Mouse (Mus musculus) c-Kit-positive CD71-positive TER-119-positive erythroid progenitor cells, embryonic 14.5 days (primary cell): ENCODE data around the gene Pink1.
"Not testable (repeated sequence)": the region's sequence is repeated elsewhere in the genome, so short reads cannot be mapped to it uniquely, and the experiment has no call there.

Experiments used
- DNase-seq: peaks from one replicate; pipeline ENCODE4 v3.0.0-alpha.2; 2013; ENCODE audit warnings: low spot score

Pink1 gene

DNA sequence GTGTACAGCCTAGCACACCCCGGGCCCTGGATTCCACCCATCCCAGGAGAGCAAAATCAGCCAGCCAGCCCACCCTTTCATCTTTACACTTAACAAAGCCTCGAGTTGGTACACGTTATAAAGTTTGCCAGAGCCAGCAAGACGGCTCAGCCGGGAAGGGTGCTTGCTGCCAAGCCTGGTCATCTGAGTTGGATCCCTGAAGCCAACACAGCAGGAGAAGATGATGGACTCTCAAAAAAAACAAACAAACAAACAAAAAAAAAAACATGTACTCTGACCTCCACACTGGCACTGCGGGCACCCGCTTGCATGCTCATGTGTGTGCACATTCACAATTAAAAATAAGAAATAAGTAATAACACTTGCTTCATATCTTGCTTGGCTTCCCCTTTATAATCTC lies 15.9 kb upstream of the Pink1 start:
- no peak for DNase-seq

DNA sequence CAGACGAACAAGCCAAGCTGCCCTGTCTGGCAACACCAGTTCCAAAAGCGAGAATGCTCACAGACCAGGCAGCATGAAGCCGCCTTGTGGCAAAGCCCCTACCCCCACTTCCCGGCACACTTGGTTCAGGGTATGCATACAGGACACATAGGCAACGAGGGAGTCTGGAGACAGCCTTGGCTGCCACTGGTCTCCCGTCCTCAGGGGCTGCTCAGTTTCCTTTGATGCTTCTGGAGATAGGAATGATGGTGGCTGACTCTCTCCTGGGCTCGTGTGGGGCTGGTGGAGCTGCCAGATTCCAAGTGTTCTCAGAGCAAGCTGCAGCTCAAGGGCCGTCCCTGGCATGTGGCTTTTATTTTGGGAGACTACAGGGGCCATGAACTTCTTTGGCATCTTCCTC lies 15.3 kb upstream of the Pink1 start:
- DNase-seq = no peak

DNA sequence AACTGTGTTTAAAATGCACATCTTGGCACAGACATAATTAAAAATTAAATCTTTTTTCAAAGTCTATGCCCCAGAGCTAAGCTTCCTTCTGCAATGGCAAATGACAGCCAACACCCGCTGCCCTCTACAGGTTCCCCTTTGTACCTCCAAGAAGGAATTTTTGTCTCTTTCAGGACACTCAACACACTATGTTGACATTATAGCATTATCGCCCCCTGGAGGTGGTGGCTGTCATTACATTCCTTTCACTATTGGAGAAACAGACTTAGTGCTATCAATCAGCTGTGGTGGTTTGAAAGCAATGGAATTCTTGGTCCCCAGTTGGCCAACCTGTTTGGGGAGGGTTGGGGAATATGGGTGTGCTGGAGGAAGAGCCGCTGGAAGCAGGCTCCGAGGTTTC lies 13.9 kb upstream of the Pink1 start:
- no peak for DNase-seq

DNA sequence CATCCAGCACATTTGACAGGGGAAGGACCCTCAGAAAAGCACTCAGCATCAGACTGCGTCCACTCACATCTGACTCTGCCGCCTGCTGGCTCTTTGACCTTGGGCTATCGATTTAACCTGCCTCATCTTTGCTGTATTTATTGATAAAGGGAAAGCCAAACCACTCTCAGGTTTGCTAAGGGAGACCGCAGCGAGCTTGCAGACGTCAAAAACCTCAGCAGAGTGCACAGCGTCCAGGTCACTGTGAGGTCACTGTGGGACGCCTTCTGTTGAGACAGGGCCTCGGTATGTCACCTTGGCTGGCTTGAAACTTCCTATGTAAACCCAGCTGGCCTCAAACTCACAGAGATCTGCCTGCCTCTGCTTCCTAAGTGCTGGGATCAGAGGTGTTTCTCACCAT lies 11.2 kb upstream of the Pink1 start:
- no peak for DNase-seq

DNA sequence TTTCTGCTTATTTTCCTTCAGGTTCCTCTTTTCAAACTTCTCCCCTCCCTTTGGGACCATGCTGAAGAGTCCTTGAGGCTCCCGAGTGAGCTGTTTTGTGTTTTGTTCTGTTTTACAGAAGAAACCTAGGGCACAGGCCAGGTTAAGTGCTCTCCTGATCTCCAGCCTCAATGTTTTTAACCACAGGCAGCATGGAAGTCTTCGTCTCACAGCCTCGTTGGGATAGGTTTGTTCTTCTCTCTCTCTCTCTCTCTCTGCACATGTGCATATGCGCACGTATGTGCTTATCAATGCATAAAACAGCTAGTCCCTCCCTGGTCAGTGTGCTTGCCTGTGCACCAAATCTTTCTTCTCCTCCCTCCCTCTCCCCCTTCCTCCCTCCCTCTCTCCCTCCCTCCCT lies 10.8 kb upstream of the Pink1 start:
- no peak for DNase-seq

DNA sequence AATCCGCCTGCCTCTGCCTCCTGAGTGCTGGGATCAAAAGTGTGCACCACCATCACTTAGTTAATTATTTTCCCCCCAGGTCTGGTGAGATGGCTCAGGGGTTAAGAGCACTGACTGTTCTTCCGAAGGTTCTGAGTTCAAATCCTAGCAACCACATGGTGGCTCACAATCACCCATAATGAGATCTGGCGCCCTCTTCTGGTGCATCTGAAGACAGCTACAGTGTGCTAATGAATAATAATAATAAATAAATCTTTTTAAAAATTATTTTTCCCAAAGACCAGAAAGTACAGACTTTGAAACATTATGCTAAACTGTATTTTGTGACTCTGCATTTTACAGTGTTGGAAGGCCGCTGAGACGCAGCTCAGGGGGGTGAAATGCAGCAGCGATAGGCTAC lies 9.5 kb upstream of the Pink1 start:
- DNase-seq = no peak

DNA sequence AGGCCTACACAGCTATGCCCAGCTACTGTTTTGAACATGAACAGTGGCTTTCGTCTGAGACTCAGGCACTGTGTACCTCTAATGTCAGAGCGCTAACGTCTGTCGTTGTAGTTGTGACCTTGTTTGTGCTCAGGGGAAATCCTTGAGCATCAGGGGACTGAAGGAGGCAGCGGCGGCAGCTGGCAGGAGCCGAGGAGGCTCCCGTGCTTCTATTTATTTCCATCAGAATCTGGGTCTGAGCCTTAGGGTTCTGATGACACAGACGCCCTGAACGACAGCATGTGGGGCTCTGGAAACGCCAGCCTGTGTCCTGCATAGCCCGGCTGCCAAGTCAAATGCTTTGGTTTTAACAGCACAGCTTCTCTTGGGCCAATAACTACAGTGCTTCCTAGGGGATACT lies 8.9 kb upstream of the Pink1 start:
- DNase-seq = no peak

DNA sequence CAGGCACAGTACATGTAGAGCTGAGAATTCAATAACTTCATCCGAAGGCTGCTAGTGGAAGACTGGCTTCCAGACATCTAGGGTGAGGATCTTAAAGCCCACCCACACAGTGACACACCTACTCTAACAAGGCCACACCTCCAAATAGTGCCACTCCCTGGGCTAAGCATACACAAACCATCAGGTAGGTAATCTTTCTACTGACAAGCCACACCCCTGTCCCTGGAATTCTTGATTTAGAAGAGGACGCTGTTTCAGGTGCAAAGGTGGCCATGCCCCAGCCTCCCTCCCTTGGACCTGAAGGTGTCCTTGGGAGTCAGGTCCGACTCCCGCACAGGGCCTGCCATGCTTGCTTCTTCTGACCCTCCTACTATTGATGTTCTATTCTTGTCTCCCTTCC lies 7.0 kb upstream of the Pink1 start:
- DNase-seq = no peak

DNA sequence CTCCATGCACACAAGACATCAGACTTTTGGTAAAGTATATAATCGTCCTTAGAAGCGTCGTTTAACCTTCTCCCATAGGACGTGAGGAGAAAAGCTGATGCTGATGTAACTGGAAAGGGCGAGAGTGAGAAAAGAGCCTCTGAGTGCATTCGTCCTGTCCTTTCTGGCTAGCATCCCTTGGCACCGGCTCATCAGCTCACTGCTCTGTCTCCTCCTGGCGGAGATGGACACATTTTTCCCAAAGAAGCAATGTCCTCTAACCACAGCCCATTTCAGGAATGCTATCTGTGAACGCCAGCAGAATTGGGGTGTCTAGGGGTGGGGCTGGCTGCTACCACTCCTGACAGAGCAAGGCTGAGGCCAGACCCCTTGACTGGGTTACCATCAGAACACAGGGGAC lies 5.5 kb upstream of the Pink1 start:
- DNase-seq = no peak

DNA sequence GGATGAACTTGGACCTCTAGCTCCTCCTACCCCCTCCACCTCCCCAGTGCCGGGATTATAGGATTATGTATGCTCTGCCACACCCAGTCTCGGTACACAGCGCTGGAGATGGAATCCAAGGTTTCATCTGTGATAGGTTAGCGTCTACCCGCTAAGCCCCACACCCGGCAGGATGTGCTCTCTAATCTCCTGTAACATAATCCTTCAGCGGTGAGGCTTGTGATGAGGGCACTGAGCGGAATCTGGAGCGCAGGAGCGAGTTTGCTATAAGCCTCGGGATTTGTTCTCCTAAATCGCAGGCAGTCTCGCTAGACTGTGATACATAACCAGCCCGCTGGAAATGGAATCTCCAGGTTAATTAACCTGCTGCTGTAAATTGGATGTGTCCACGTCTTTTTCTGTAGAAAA lies 4.2 kb upstream of the Pink1 start:
- no peak for DNase-seq

DNA sequence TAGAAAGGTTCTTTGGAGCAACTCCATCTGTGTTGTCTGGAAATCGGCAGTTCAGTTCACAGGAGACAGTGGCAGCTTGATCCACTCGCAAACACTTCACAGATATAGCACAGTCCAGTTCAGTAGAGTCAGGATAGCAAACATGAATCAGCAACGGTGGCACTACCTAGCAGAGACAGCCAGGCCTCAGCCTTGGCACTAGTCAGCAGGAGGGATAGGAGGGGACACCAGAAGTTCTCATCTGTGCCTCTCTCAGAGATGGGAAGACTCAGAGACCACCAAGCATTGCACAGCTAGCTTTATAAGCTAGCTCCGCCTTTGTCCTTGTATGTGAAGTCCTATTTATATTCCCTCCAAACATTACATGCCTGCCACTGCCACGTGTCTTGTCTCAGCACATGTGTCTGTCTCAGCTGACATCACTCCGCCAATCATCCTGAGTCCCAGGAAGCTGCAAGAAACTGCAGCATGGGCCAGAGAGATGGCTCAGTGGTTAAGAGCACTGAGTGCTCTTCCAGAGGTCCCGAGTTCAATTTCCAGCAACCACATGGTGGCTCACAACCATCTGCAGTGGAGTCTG lies 1.9 kb upstream of the Pink1 start:
- no peak for DNase-seq

DNA sequence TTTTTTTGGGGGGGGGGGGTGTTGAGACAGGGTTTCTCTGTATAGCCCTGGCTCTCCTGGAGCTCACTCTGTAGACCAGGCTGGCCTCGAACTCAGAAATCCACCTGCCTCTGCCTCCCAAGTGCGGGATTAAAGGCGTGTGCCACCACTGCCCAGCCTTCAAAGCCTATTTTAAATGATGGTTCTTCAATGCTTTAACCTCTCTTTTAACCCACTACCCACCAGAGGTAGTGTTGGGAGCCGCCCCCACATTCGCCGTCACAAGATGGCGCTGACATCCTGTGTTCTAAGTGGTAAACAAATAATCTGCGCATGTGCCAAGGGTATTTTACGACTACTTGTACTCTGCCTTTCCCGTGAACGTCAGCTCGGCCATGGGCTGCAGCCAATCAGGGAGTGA lies 1.0 kb upstream of the Pink1 start:
- not testable (repeated sequence) for DNase-seq

DNA sequence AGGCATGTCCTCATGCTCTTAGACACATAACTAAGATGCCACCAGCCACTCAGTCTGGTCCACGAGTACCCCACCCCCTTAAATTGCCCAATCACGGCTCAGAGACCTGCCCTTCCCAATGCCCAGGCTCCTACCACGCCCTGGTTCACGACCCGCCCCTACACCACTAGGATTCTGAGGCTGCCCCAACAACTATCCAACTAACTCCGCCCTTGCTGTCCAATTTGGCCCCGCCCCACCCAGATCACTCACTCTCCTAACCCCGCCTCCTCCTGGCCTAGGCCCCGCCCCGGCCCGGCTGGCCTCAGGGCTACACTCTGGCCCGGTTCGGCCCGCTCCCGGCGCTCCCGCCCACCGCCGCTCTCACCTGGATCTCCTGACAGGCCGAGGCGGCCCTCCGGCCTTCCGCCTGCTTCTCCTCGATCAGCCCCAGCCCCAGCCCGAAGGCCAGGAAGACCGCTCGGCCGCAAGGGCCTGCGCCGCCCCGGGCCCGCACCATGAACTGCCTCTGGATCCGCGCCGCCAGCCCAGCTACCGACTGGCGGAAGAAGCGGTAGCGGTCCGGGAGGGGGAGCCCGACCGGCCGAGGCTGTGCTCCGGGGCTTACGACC lies 536 bp downstream of the Pink1 start:
- DNase-seq = peak; percentile 91

DNA sequence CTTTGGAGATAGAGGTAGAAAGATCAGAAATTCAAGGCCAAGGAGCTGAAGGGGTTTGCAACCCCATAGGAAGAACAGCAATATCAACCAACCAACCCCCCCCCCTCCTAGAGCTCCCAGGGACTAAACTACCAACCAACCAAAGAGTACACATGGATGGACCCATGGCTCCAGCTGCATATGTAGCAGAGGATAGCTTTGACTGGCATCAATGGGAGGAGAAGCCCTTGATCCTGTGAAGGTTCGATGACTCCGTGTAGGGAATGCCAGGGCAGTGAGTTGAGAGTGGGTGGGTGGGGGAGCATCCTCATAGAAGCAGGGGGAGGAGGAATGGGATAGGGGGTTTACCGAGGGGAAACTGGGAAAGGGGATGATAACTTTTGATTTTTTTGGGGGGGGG lies 1.7 kb downstream of the Pink1 start:
- no peak for DNase-seq

DNA sequence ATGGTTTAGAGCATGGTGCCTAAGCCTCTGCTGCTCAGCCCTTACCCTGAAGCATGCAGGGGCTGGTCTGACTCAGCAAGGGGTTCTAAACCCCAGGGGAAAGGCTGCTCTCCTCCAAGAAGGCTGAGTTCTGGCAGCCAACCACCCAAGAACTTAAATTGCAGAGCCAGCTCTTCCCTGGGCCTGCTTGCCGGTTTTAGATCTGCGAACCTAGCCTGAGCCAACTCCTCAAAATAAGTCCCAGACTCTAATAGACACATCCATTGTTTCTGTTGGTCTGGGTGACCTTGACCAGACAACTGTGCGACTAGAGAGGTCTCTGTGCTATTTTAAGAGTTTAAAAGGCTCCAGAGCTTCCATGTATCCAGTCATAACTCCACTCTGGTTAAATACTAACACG lies 2.4 kb downstream of the Pink1 start:
- DNase-seq = no peak

DNA sequence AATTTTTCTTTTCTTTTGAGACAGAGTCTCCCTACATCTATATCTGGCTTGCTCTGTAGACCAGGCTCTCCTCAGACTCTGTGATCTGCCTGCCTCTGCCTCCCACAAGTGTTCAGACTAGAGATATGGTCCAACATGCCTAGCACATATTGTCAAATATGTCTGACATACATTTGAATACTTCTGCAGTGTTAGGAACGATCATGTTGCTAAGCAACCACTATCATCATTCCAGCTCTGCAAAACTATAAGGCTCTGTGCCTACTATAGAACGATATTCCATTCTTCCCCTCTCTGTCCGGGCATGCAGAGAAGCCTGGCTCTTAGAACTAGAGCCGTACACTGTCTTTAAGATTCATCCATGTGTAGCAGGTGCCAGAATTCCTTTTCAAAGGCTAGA lies 3.4 kb downstream of the Pink1 start:
- no peak for DNase-seq

DNA sequence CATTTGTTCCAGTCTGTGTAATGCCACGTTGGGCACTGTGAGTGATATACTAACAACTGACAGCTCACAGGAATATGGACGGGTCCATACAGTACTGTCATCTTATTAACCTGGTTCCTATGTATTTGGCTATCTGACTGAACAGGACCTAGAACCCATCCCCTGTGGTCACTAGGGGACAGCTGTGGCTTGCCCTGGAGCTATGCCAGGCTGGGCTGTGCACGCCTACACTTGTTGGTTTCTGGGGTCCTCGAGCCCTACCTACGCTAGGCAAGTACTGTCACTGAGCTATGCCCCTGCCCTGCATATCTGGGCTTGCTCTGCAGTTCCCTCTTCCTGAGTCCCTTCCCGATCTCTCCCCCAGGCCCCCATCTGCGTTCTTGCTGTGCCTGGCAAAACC lies 4.6 kb downstream of the Pink1 start:
- DNase-seq = no peak

DNA sequence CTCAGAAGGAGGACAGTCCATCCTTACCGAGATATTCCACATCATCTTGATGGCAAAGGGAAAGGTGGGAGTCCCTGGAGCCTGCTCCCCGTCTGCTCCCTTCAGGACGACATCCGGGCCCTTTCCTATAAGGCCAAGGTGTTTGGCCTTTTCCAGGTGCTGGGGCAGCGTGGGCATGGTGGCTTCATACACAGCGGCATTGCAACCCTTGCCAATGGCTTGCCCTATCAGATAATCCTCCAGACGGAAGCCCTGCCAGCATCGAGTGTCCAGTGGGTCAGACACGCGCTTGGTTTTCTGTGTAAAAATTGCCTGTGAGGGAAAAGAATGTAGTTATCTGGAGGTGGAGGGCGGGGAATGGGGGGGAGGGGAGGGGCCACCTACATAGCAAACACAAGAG lies 5.4 kb downstream of the Pink1 start:
- no peak for DNase-seq

DNA sequence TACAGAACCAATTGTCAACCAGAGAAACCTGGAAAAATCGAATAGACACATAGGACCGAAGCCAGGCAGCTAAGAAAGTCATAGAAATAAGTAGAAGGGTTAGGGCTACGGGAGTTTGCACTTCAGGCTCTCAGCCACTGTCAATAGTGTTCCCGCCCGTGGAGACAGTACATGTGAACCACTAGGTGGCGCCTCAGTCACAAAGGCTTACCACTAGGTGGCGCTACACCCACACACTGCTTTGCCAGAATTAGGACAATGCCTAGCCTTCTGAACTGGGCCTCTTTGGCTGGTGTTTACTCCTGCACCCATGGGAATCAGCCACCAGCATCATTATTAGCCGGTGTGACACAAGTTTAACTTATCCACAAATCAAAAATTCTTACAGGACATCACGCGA lies 6.6 kb downstream of the Pink1 start:
- peak; percentile 81 for DNase-seq

DNA sequence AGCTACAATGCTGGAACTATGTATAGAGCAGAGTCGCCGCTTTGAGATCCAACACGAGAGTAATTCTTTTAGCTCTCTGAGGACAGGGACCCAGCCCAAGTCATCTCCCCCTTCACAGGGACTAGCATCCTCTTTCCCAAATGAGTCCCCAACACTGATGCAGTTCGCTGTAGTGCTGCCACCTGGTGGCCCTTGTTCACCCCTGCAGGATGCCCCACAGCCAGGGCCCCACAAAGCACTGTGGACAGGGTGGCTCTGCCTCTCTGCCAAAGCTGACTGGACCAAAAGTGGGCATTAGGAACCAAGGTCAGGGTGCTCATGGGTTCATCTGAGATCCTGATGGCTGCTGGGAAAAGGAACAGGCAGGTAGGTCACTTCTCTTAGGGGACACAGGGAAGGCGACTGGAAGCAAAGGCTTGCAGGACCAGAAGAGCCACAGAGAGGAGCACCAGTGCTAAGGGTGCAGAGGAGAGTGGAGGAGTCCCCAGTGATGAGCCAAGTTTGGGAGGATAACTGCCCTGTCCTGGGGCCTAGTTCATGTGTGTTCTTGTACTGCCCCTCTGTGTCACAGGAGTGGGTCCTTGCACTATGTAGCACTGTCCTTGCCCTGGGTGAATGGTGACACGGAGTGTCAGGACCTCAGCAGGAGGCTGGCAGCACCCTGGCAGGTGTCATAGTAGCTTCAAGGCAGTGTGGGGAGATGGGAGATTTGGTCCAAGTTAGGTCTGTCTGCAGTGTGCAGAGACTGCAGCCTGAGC lies 7.4 kb downstream of the Pink1 start:
- DNase-seq = peak; percentile 53

DNA sequence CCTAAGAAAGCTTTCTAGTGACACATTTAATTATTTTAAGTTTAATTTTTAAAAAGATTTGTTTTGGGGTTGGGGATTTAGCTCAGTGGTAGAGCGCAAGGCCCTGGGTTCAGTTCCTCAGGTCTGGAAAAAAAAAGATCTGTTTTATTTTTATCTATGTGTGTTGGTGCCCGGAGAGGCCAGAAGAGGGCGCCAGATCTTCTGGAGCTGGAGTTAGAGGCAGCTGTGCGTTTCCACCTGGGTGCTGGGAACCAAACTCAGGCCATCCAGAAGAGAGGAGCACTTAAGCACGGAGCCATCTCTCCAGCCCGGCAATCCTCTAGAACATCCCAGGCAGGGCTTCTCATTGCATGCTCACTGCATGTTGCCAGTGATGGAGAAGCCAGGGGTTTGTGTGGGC lies 9.7 kb downstream of the Pink1 start:
- DNase-seq = no peak

DNA sequence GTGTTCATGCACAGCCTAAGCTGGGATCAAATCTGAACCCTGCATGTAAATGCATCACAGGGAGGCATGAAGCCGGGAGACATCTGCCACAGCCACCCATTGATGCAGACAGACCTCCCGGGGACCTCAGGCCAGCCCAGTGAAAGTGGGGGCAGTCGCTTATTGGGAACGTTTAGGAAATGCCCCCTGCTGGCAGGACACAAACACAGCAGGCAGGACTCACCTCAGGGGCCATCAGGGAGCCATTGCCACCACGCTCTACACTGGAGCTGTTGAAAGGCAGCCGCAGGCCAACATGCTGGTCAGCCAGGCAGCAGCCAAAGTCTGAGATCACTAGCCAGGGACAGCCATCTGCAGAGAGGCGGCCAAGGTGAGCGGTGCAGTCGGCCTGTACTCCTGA lies 10.3 kb downstream of the Pink1 start:
- DNase-seq = no peak

DNA sequence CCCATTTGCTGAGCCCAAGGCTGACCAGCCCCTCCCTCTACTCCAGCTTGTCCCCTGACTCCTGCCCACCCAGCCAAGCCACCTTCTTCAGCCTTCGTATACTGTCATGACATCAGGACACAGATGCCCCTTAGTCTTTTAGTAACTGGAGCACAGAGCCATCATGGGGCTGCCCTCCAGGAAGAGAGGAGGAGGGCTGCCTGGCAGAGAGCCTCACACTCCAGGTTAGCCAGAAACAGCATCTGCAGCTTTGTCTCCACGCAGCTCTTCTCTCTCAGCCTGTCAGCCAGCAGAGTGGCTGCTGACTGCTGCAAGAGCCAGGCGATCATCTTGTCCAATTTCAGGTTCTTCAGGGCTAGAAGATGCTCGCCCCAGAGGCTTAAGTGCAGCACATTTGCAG lies 12.3 kb downstream of the Pink1 start:
- DNase-seq = no peak

DNA sequence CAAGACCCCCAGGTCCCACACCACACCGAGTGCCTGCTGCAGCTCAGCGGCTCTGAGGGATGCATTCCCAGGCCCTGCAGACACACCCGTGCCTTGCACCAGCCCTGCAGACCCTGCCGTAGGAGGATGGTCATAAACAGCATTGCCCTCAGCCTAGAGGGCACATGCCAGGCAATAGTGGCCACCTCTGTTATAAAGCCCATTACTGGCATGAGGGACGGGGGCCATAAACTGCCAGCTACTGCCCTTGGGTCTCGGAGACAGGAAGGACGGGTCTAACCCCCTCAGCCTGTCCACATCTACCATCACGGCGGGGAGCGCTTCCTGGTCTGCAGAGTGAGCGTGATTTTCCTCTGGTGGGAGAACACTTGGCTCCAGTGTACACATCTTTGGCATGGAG lies 13.1 kb downstream of the Pink1 start:
- no peak for DNase-seq
